Mouse (Mus musculus) cerebellum, adult 2 months (tissue): Measurements from ENCODE around the gene Fbxw2. TPM values are rescaled to one million over a fixed set of nuclear protein-coding genes. Genes with fewer than 3 reads are reported as not detected.
"Not testable (repeated sequence)": the region's sequence is repeated elsewhere in the genome, so short reads cannot be mapped to it uniquely, and the experiment has no call there.

ENCODE experiments used
- DNase-seq, 2 experiments: peaks; one replicate each; pipeline ENCODE4 v3.0.0; 2021
- H3K27ac ChIP-seq: fragments of 200-500 bp; 2 replicates; pipeline ENCODE4 v1.5.1; 2012; ENCODE audit warnings: low read length, control low read depth, inconsistent platforms; ENCODE audit not compliant: insufficient read depth
- H3K27me3 ChIP-seq: fragments of 200-500 bp; 2 replicates; pipeline ENCODE4 v1.6.1; 2012; ENCODE audit warnings: inconsistent platforms, mild to moderate bottlenecking, low read length, moderate library complexity; ENCODE audit not compliant: control insufficient read depth, insufficient read depth
- H3K4me1 ChIP-seq: fragments of 200-500 bp; 2 replicates; pipeline ENCODE4 v1.6.1; 2011; ENCODE audit warnings: low read length; ENCODE audit not compliant: control insufficient read depth, insufficient read depth
- H3K4me3 ChIP-seq: fragments of 200-500 bp; replicated peaks from 2 replicates; pipeline ENCODE3; 2011; ENCODE audit warnings: mild to moderate bottlenecking, low read depth, low read length, control low read depth; ENCODE audit not compliant: insufficient read depth
- CTCF ChIP-seq: fragments of 200-500 bp; IDR thresholded peaks from 2 replicates; pipeline ENCODE4 v1.5.1; 2011; ENCODE audit warnings: low read depth, mild to moderate bottlenecking, control low read depth, low read length, moderate library complexity, borderline replicate concordance; ENCODE audit not compliant: insufficient read depth
- POLR2A ChIP-seq: fragments of 200-500 bp; IDR thresholded peaks from 2 replicates; pipeline ENCODE4 v1.6.1; 2011; ENCODE audit warnings: low read length, control low read depth, borderline replicate concordance; ENCODE audit not compliant: insufficient read depth
- WGBS: fragments of 180-500 bp; shearing (Covaris S2); methylation state at CpG from one replicate; pipeline ENCODE4 v1.1.7; 2018; 5-methylcytosine and 5-hydroxymethylcytosine counted together
- polyA plus RNA-seq: library from polyadenylated mRNA; depleted of rRNA; stranded (reverse); fragments of >200 nt; gene quantifications from 2 replicates; pipeline ENCODE4 v1.2.3, GENCODE M21; 2012

Fbxw2 gene
- polyA plus RNA-seq, 1 experiment: 77.5 TPM

- DNase-seq: no peak
- TF ChIP-seq POLR2A: no peak
- no peak for TF ChIP-seq CTCF
- Histone ChIP-seq H3K4me3 (no peak overlapping the region), H3K27ac (no peak overlapping the region), H3K27me3 (no peaks in the 10 kb centered on the region), H3K4me1 (no peaks in the 10 kb centered on the region)
- WGBS: 94% methylated on average over 1 of the region's 1 CpGs
Observed at GRCm38 (mm10) chr2:34847702-34848101, 21.6 kb upstream of the Fbxw2 start.

- H3K27me3 ChIP-seq: no peaks in the 10 kb centered on the region
- TF ChIP-seq POLR2A (no peak), CTCF (no peak)
- 74% methylated on average over 11 of the region's 11 CpGs for WGBS
- no peaks in the 10 kb centered on the region for H3K4me1 ChIP-seq
- no peak overlapping the region for H3K27ac ChIP-seq
- no peak overlapping the region for H3K4me3 ChIP-seq
- no peak for DNase-seq
Observed at GRCm38 (mm10) chr2:34843211-34843939, 17.3 kb upstream of the Fbxw2 start.

GRCm38 (mm10) chr2:34841706-34842105 lies 15.6 kb upstream of the Fbxw2 start:
- DNase-seq: no peak
- WGBS: 76% methylated on average over 8 of the region's 8 CpGs
- no peak overlapping the region for H3K4me3 ChIP-seq
- TF ChIP-seq CTCF (no peak), POLR2A (no peak)
- H3K27me3 ChIP-seq: no peaks in the 10 kb centered on the region
- H3K4me1 ChIP-seq: no peaks in the 10 kb centered on the region
- no peak overlapping the region for H3K27ac ChIP-seq

- not testable (repeated sequence) for H3K4me1 ChIP-seq, H3K27me3 ChIP-seq, DNase-seq, H3K27ac ChIP-seq, H3K4me3 ChIP-seq
- WGBS: 83% methylated on average over 5 of the region's 5 CpGs
Observed at GRCm38 (mm10) chr2:34840143-34840542, 14.0 kb upstream of the Fbxw2 start.

- Histone ChIP-seq H3K4me3 (no peak overlapping the region), H3K27me3 (no peaks in the 10 kb centered on the region), H3K27ac (no peak overlapping the region), H3K4me1 (no peaks in the 10 kb centered on the region)
- no peak for TF ChIP-seq POLR2A
- TF ChIP-seq CTCF: no peak
- no peak for DNase-seq
- 62% methylated on average over 3 of the region's 3 CpGs for WGBS
Observed at GRCm38 (mm10) chr2:34835669-34836068, 9.6 kb upstream of the Fbxw2 start.

DNA sequence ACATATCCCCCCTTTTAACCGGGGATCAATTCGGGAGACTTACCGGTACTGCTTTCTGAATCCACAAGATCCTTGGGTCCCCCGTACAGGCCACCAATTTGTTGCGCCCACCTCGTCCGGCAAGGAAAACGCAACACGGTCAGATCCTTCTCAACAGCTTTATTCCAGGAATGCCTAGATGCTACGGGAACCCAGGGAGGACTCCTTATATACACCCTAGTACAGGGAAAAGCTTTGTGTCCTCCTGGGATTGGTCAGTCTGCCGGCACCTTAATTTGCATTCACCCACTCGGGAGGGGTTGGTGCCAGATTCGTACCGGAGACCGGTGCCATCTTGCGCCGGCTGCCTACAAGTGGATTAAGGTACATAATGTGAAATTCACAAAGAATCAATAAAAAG lies 7.5 kb upstream of the Fbxw2 start:
- no peak for DNase-seq
- TF ChIP-seq CTCF (no peak), POLR2A (no peak)

DNA sequence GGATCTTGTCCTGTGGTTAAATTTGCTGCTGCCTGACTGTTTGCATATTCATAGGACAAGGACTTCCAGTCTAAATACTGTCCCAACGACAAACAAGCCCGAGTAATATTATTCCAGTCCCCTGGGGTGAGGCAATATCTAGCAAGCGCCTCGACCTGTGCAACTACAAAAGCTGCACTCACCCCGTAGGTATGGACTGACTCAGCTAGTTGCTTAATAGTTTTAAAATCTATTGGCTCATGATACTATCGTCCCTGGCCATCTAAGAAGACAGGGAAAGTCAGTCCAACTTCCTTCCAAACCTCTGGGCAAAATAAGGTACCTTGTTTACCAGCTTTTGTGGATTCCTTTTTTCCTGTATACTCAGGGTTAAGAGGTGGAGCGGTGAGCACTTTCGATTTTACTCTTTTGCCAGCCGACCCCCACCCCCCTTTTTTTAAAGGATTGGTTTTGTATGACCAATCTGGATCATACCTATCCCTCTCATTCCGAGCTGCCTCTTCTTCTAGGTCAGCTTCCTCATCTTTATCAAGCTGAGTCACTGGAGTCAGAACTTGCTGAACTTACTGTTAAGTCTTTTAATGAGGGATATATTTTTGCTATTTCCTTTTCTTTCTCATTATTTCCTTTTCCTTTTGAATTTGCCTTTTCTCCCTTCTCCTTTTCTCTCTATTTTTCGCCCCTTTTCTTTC lies 6.8 kb upstream of the Fbxw2 start, which contains the start of gene Gm34653:
Gene Gm34653 (plus strand): TSS at position 242 of the 692 bp plus-strand sequence.
- not testable (repeated sequence) for H3K4me1 ChIP-seq, H3K27ac ChIP-seq, H3K4me3 ChIP-seq, H3K27me3 ChIP-seq, DNase-seq
- WGBS: 58% methylated on average over 11 of the region's 11 CpGs

More for the DNA sequence above, 7.5 kb upstream of the Fbxw2 start:
- no peaks in the 10 kb centered on the region for H3K4me1 ChIP-seq
- no peak overlapping the region for H3K27ac ChIP-seq
- WGBS: 85% methylated on average over 17 of the region's 17 CpGs
- H3K4me3 ChIP-seq: no peak overlapping the region
- no peaks in the 10 kb centered on the region for H3K27me3 ChIP-seq

DNA sequence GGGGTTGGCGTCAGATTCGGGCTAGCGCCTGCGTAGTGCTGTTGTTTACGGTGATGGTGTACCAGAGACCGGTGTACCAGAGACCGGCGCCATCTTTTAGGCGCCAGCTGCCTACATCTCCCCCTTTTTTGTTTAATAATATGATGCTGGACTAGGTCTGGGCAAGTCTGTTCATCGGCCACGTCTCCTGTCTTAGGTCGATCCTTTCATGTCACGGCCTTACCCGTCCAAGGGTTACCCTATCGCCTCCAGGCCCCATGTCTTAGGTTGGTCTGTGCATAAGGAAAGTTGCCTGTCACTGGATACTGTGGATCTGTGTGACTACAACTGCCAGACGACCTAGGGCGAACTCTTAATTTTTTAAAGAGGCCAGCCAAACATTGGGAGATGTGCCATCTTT lies 4.0 kb upstream of the Fbxw2 start:
- 93% methylated on average over 17 of the region's 17 CpGs for WGBS
- H3K27me3 ChIP-seq, H3K27ac ChIP-seq, DNase-seq, H3K4me3 ChIP-seq, H3K4me1 ChIP-seq: not testable (repeated sequence)
